Comparison of ENCODE assay signal across 8 mouse cellular contexts in the genomic region with DNA sequence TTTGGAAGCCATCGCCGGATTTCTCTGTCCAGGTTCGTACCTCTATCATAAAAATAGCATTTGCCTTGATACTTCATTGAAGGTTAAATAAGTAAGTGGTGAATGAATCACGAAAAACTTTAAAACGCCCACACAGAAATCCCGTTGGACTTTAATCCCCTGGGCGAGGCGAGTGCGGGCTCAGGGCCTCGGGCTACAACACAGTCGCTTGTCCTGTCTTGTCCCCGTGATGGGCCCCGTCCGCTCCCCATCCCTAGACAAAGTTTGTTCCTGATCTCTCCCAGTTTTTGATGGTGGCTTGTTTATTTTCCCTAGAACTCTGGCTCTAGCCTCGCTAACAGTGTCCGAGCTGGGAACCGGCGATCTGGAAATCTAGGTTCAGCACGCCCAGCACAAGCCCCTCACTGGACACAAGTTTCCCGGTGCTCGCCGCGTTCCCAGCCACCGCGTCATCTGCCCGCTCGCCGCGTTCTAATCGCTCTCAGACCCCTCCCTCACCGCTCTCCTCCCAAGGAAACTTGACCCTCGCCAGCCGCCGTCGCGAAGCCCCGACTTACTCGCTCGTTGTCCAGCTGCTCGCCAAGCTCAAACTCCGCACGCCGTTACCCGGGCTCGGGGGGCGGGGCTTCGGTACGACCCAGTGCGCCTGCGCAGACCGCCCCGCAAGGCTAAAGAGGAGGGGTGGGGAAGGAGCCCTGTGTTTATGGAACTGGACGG. TPM values are rescaled to one million over a fixed set of nuclear protein-coding genes. Genes with fewer than 3 reads are reported as not detected.
DNase-seq lines count a peak whose midpoint lies in the region; ATAC-seq and TF ChIP-seq lines count a peak whose summit lies in the region.

A gene (minus strand): TSS at position 674 of the 717 bp plus-strand sequence.

- no peak for TF ChIP-seq CTCF in liver, embryonic 14.5 days (IDR thresholded peaks at IDR 0.05; ENCODE audit: low read depth)
- no peak for TF ChIP-seq CTCF in stomach, postnatal 0 days (IDR thresholded peaks at IDR 0.05; ENCODE audit: low read depth)

- peak within 1 kb of the TSS; percentile 86 for H3K4me2 ChIP-seq in heart, embryonic 15.5 days
- H3K4me2 ChIP-seq in liver, embryonic 14.5 days (ENCODE audit: low read depth) = peak within 1 kb of the TSS; percentile 96
- peak within 1 kb of the TSS; percentile 46 for H3K4me2 ChIP-seq in neural tube, embryonic 11.5 days (ENCODE audit: low read depth)
- H3K4me2 ChIP-seq in stomach, postnatal 0 days (replicated peaks; ENCODE audit: low read depth) = peak within 1 kb of the TSS; percentile 60

- no peaks in the 10 kb centered on the region for H3K9me3 ChIP-seq in forebrain, embryonic 10.5 days
- no peaks in the 10 kb centered on the region for H3K9me3 ChIP-seq in heart, embryonic 15.5 days (replicated peaks)
- H3K9me3 ChIP-seq in liver, embryonic 14.5 days (ENCODE audit: control insufficient read depth, low read length) = no peaks in the 10 kb centered on the region
- H3K9me3 ChIP-seq in neural tube, embryonic 11.5 days (ENCODE audit: control insufficient read depth, low read length) = no peaks in the 10 kb centered on the region
- no peaks in the 10 kb centered on the region for H3K9me3 ChIP-seq in stomach, postnatal 0 days (ENCODE audit: control insufficient read depth, low read length)

- H3K27me3 ChIP-seq in forebrain, embryonic 10.5 days (ENCODE audit: poor library complexity, severe bottlenecking) = no peaks in the 10 kb centered on the region
- no peaks in the 10 kb centered on the region for H3K27me3 ChIP-seq in heart, embryonic 15.5 days
- no peaks in the 10 kb centered on the region for H3K27me3 ChIP-seq in liver, embryonic 14.5 days (ENCODE audit: control insufficient read depth, insufficient read depth, low read length)
- no peaks in the 10 kb centered on the region for H3K27me3 ChIP-seq in neural tube, embryonic 11.5 days (ENCODE audit: control insufficient read depth, insufficient read depth, low read length)
- H3K27me3 ChIP-seq in stomach, postnatal 0 days (ENCODE audit: control insufficient read depth, insufficient read depth, low read length) = no peaks in the 10 kb centered on the region

- H3K27ac ChIP-seq in forebrain, embryonic 10.5 days = peak within 1 kb of the TSS; percentile 90
- peak within 1 kb of the TSS; percentile 93 for H3K27ac ChIP-seq in heart, embryonic 15.5 days
- H3K27ac ChIP-seq in liver, embryonic 14.5 days = peak within 1 kb of the TSS; percentile 84
- H3K27ac ChIP-seq in neural tube, embryonic 11.5 days (ENCODE audit: low read depth, low read length) = peak within 1 kb of the TSS; percentile 17; the same call in 1 of the 2 replicates
- H3K27ac ChIP-seq in stomach, postnatal 0 days (replicated peaks) = peak within 1 kb of the TSS; percentile 86

- TF ChIP-seq EP300 in liver, embryonic 14.5 days (IDR thresholded peaks at IDR 0.05; ENCODE audit: low read depth) = no peak
- TF ChIP-seq EP300 in stomach, postnatal 0 days (optimal IDR thresholded peaks at IDR 0.05) = no peak

- WGBS in forebrain, embryonic 10.5 days = under 1% methylated on average over 53 of the region's 53 CpGs
- under 1% methylated on average over 53 of the region's 53 CpGs for WGBS in heart, embryonic 15.5 days
- WGBS in liver, embryonic 14.5 days (ENCODE audit: insufficient replicate concordance) = under 1% methylated on average over 53 of the region's 53 CpGs
- under 1% methylated on average over 53 of the region's 53 CpGs for WGBS in neural tube, embryonic 11.5 days
- under 1% methylated on average over 53 of the region's 53 CpGs for WGBS in stomach, postnatal 0 days

- H3K4me3 ChIP-seq in forebrain, embryonic 10.5 days = peak within 1 kb of the TSS; percentile 70
- H3K4me3 ChIP-seq in heart, embryonic 15.5 days = peak within 1 kb of the TSS; percentile 77
- peak within 1 kb of the TSS; percentile 84 to 90 for H3K4me3 ChIP-seq in liver, embryonic 14.5 days (ENCODE audit: insufficient read depth in 1 of 2, low read depth in 2 of 2, low read length in 2 of 2)
- H3K4me3 ChIP-seq in neural tube, embryonic 11.5 days (ENCODE audit: low read depth, low read length) = peak within 1 kb of the TSS; percentile 51
- peak within 1 kb of the TSS; percentile 66 for H3K4me3 ChIP-seq in stomach, postnatal 0 days (ENCODE audit: low read depth, low read length)

- H3K9ac ChIP-seq in heart, embryonic 15.5 days = peak within 1 kb of the TSS; percentile 85
- peak within 1 kb of the TSS; percentile 92 for H3K9ac ChIP-seq in liver, embryonic 14.5 days (replicated peaks)
- H3K9ac ChIP-seq in neural tube, embryonic 11.5 days (ENCODE audit: low read length) = peak within 1 kb of the TSS; percentile 52
- peak within 1 kb of the TSS; percentile 72 for H3K9ac ChIP-seq in stomach, postnatal 0 days (ENCODE audit: low read length)

- ATAC-seq in heart, embryonic 15.5 days (replicated peaks; ENCODE audit: insufficient number of reproducible peaks, insufficient read depth, low FRiP score, low read depth) = peak; percentile 93
- ATAC-seq in liver, embryonic 14.5 days (ENCODE audit: insufficient read depth) = peak; percentile 86
- peak; percentile 84 for ATAC-seq in neural tube, embryonic 11.5 days (ENCODE audit: insufficient read depth, low FRiP score, low TSS enrichment)
- ATAC-seq in stomach, postnatal 0 days (ENCODE audit: low FRiP score, low TSS enrichment) = peak; percentile 83

- peaks cover 18% of the 10 kb centered on the region for H3K4me1 ChIP-seq in forebrain, embryonic 10.5 days
- peaks cover 17% of the 10 kb centered on the region for H3K4me1 ChIP-seq in heart, embryonic 15.5 days (replicated peaks)
- H3K4me1 ChIP-seq in liver, embryonic 14.5 days (replicated peaks; ENCODE audit: control insufficient read depth in 2 of 2, insufficient read depth in 2 of 2, low read length in 1 of 2) = peaks cover 53 to 62% of the 10 kb centered on the region in 2 experiments
- H3K4me1 ChIP-seq in neural tube, embryonic 11.5 days (ENCODE audit: control insufficient read depth, insufficient read depth, low read length) = peaks cover 5% of the 10 kb centered on the region; the same call in 1 of the 2 replicates
- H3K4me1 ChIP-seq in stomach, postnatal 0 days (replicated peaks; ENCODE audit: control insufficient read depth, insufficient read depth) = no peaks in the 10 kb centered on the region

- peak; percentile 89 to 91 for DNase-seq in CD8-positive naive resting alpha-beta T cell, adult 2 months (ENCODE audit: low read depth in 2 of 2, low spot score in 2 of 2)
- peak; percentile 88 for DNase-seq in c-Kit-positive CD71-negative TER-119-negative erythroid progenitor cells, embryonic 14.5 days (ENCODE audit: low read depth)
- peak; percentile 100 for DNase-seq in forebrain, embryonic 10.5 days (ENCODE audit: extremely low spot score, low spot score)
- peak; percentile 99 for DNase-seq in kidney, postnatal 25 days
- peak; percentile 84 to 89 (median 84) for DNase-seq in liver, embryonic 14.5 days (ENCODE audit: low read depth in 3 of 3, low spot score in 3 of 3)
- peak; percentile 100 for DNase-seq in neural tube, embryonic 11.5 days (ENCODE audit: low spot score)
- DNase-seq in stomach, postnatal 0 days (ENCODE audit: low spot score) = peak; percentile 99

- no peaks in the 10 kb centered on the region for H3K36me3 ChIP-seq in forebrain, embryonic 10.5 days (replicated peaks)
- H3K36me3 ChIP-seq in heart, embryonic 15.5 days = no peaks in the 10 kb centered on the region
- no peaks in the 10 kb centered on the region; the same call in 1 of the 2 replicates for H3K36me3 ChIP-seq in liver, embryonic 14.5 days (replicated peaks; ENCODE audit: control insufficient read depth, insufficient read depth, low read depth)
- no peaks in the 10 kb centered on the region for H3K36me3 ChIP-seq in neural tube, embryonic 11.5 days (ENCODE audit: control insufficient read depth, insufficient read depth, low read length)
- H3K36me3 ChIP-seq in stomach, postnatal 0 days (ENCODE audit: control insufficient read depth, insufficient read depth, low read length) = no peaks in the 10 kb centered on the region

RNA-seq across cellular contexts. Expression of the gene that starts here (rescaled TPM):
- 22.6 and 24.2 TPM in 2 replicates for polyA plus RNA-seq in forebrain, embryonic 10.5 days (2016; fragmentation: Nextera tagmentation; extraction: Ambion mirVana)
- polyA plus RNA-seq in heart, embryonic 15.5 days (2015; fragmentation: Nextera tagmentation; extraction: Ambion mirVana) = 20.0 and 26.9 TPM in 2 replicates
- 34.2 and 37.9 TPM in 2 replicates for polyA plus RNA-seq in liver, embryonic 14.5 days (2012; rRNA removed)
- polyA plus RNA-seq in liver, embryonic 14.5 days (2014; fragmentation: Nextera tagmentation; extraction: Ambion mirVana) = 64.6 and 69.5 TPM in 2 replicates
- 15.5 and 15.7 TPM in 2 replicates for polyA plus RNA-seq in neural tube, embryonic 11.5 days (2014; fragmentation: Nextera tagmentation; extraction: Ambion mirVana)
- 47.9 and 54.2 TPM in 2 replicates for polyA plus RNA-seq in stomach, postnatal 0 days (2015; fragmentation: Nextera tagmentation; extraction: Ambion mirVana)

Comparison
In these comparisons a context has a peak if more than half of its experiments do, and no peak if none do; other contexts are left out.
1. Peak in every context shown above with its lines: DNase-seq, ATAC-seq, H3K4me3 ChIP-seq and H3K27ac ChIP-seq.
2. H3K27ac ChIP-seq: peak in every context shown above with its lines; median percentile 93 in heart, embryonic 15.5 days; 90 in forebrain, embryonic 10.5 days; 86 in stomach, postnatal 0 days; 84 in liver, embryonic 14.5 days; 17 in neural tube, embryonic 11.5 days.
3. H3K4me2 ChIP-seq: peak in every context shown above with its lines; median percentile 96 in liver, embryonic 14.5 days; 86 in heart, embryonic 15.5 days; 60 in stomach, postnatal 0 days; 46 in neural tube, embryonic 11.5 days.